In genomic region chr9:107463509-107463908, GRCm38 (mm10) we compare ENCODE assay signal across 8 mouse cellular contexts.
A peak's percentile ranks its signal among the peaks of the same experiment; 100 is the strongest.
DNase-seq lines count a peak whose midpoint lies in the region; ATAC-seq lines count a peak whose summit lies in the region.

No protein-coding gene starts in this region.

- no peak overlapping the region for H3K4me3 ChIP-seq in hindbrain, embryonic 14.5 days (replicated peaks; ENCODE audit: low read length)

- H3K4me2 ChIP-seq in hindbrain, embryonic 14.5 days (replicated peaks) = no peak overlapping the region

- 12% methylated on average over 7 of the region's 7 CpGs for WGBS in hindbrain, embryonic 14.5 days

- no peaks in the 10 kb centered on the region for H3K36me3 ChIP-seq in hindbrain, embryonic 14.5 days (replicated peaks; ENCODE audit: control insufficient read depth, insufficient read depth)

- peak overlapping the region; percentile 71 for H3K27ac ChIP-seq in hindbrain, embryonic 14.5 days

- H3K4me1 ChIP-seq in hindbrain, embryonic 14.5 days (replicated peaks; ENCODE audit: control insufficient read depth, insufficient read depth, low read length) = peaks cover 28% of the 10 kb centered on the region

- no peak overlapping the region for H3K9ac ChIP-seq in hindbrain, embryonic 14.5 days

- DNase-seq in T-cell, adult 2 months (ENCODE audit: low spot score) = peak; percentile 52
- DNase-seq in cerebellum, postnatal 25 days = peak; percentile 91 to 94
- peak; percentile 80 for DNase-seq in gastrocnemius, adult 18-20 months (ENCODE audit: low spot score)
- peak; percentile 92 for DNase-seq in hindbrain, embryonic 14.5 days (ENCODE audit: low spot score)
- peak; percentile 86 to 97 for DNase-seq in layer of hippocampus, postnatal 25 days (ENCODE audit: extremely low spot score in 1 of 2, low spot score in 1 of 2)
- DNase-seq in lung, postnatal 36 days = peak; percentile 86
- peak; percentile 82 to 84 for DNase-seq in right cerebral cortex, adult 2 months (ENCODE audit: low spot score in 2 of 2)
- peak; percentile 78 for DNase-seq in urinary bladder, postnatal 14 days (ENCODE audit: low spot score)

- H3K27me3 ChIP-seq in hindbrain, embryonic 14.5 days (ENCODE audit: control insufficient read depth, insufficient read depth, low read length) = no peaks in the 10 kb centered on the region

- ATAC-seq in hindbrain, embryonic 14.5 days (ENCODE audit: low FRiP score) = peak; percentile 69

- H3K9me3 ChIP-seq in hindbrain, embryonic 14.5 days (ENCODE audit: control insufficient read depth, low read length) = no peaks in the 10 kb centered on the region
